In genomic region chr9:69349537-69349936, GRCm38 (mm10) we compare ENCODE assay signal across 26 mouse cellular contexts.
"Had no signal": no experiment of that assay in that cellular context is flagged by ENCODE, and none has a peak within 500 bp of the region (broad histone marks: within the 10 kb centered on the region; RNA-seq: fewer than 3 reads in every experiment).

No protein-coding gene starts in this region.

- H3K4me1 ChIP-seq: kidney, embryonic 15.5 days; liver, embryonic 13.5 days; liver, embryonic 15.5 days had no signal

- DNase-seq: gastrocnemius, postnatal 14 days; gastrocnemius, postnatal 36 days; heart, adult 2 months; heart, postnatal 14 days; heart, postnatal 36 days; kidney, adult 11 months; kidney, adult 2 months; kidney, adult 9 months; kidney, postnatal 14 days; kidney, postnatal 36 days; layer of hippocampus, adult 9-11 months; layer of hippocampus, postnatal 36 days; liver, embryonic 13.5 days; liver, postnatal 0 days had no signal

- ATAC-seq: hindbrain, postnatal 0 days; intestine, embryonic 16.5 days; liver, postnatal 0 days had no signal

- H3K27me3 ChIP-seq: heart, embryonic 13.5 days; heart, embryonic 15.5 days; hindbrain, embryonic 13.5 days; hindbrain, embryonic 15.5 days; kidney, embryonic 15.5 days; liver, embryonic 13.5 days; liver, embryonic 15.5 days had no signal

- H3K4me3 ChIP-seq: heart, adult 2 months; heart, embryonic 13.5 days; heart, embryonic 15.5 days; hindbrain, embryonic 13.5 days; hindbrain, embryonic 15.5 days; kidney, embryonic 15.5 days; limb, embryonic 10.5 days; limb, embryonic 12.5 days; liver, embryonic 13.5 days; liver, embryonic 15.5 days had no signal

- H3K27ac ChIP-seq: heart, adult 2 months; heart, embryonic 13.5 days; heart, embryonic 15.5 days; hindbrain, embryonic 15.5 days; hindbrain, postnatal 0 days; kidney, embryonic 15.5 days; kidney, postnatal 0 days; limb, embryonic 10.5 days; limb, embryonic 12.5 days; liver, embryonic 13.5 days; liver, embryonic 15.5 days had no signal

- H3K4me2 ChIP-seq: heart, embryonic 11.5 days; heart, embryonic 13.5 days; heart, embryonic 15.5 days; hindbrain, embryonic 13.5 days; hindbrain, embryonic 15.5 days; kidney, embryonic 15.5 days; limb, embryonic 12.5 days; liver, embryonic 13.5 days; liver, embryonic 15.5 days had no signal

- H3K36me3 ChIP-seq: heart, embryonic 13.5 days; heart, embryonic 15.5 days; hindbrain, embryonic 13.5 days; hindbrain, embryonic 15.5 days; kidney, embryonic 15.5 days; limb, embryonic 10.5 days; limb, embryonic 12.5 days; liver, embryonic 13.5 days; liver, embryonic 15.5 days had no signal

- H3K9ac ChIP-seq: heart, embryonic 13.5 days; heart, embryonic 15.5 days; hindbrain, embryonic 13.5 days; hindbrain, embryonic 15.5 days; kidney, embryonic 15.5 days; limb, embryonic 12.5 days; liver, embryonic 13.5 days; liver, embryonic 15.5 days; liver, postnatal 0 days had no signal

- H3K9me3 ChIP-seq: heart, embryonic 13.5 days; heart, embryonic 15.5 days; hindbrain, embryonic 13.5 days; hindbrain, embryonic 15.5 days; kidney, embryonic 15.5 days; limb, embryonic 10.5 days; limb, embryonic 12.5 days; liver, embryonic 13.5 days; liver, embryonic 15.5 days had no signal
